Mouse (Mus musculus) ES-E14 (cell line): ENCODE results near the gene Hspd1.

ENCODE experiments used
- CHD2 ChIP-seq: IDR thresholded peaks from 2 replicates; pipeline ENCODE4 v1.6.1; 2014; ENCODE audit warnings: mild to moderate bottlenecking, low read depth, low read length, inconsistent platforms
- HCFC1 ChIP-seq: IDR thresholded peaks from 2 replicates; pipeline ENCODE4 v1.6.1; 2012; ENCODE audit warnings: low read length, inconsistent platforms, borderline replicate concordance; ENCODE audit not compliant: insufficient read depth
- MAFK ChIP-seq: IDR thresholded peaks from 2 replicates; pipeline ENCODE4 v1.6.1; 2014; ENCODE audit warnings: mild to moderate bottlenecking, low read depth, low read length, inconsistent platforms; ENCODE audit not compliant: insufficient read depth
- ZC3H11A ChIP-seq: IDR thresholded peaks from 2 replicates; pipeline ENCODE4 v1.6.1; 2012; ENCODE audit warnings: low read depth, mild to moderate bottlenecking, inconsistent platforms, low read length, borderline replicate concordance

GRCm38 (mm10) chr1:55061099-55061498, 26.9 kb downstream of the Hspd1 start:
- TF ChIP-seq ZC3H11A (no peak), CHD2 (no peak), MAFK (no peak), HCFC1 (no peak)
